Mouse (Mus musculus) cerebellum, adult 18-20 months (tissue): ENCODE data around the gene Lgals3bp.
"Not testable (repeated sequence)": the region's sequence is repeated elsewhere in the genome, so short reads cannot be mapped to it uniquely, and the experiment has no call there.

Source experiments
- DNase-seq, 2 experiments: peaks; one replicate each; pipeline ENCODE4 v3.0.0; 2021

The Lgals3bp gene

DNA sequence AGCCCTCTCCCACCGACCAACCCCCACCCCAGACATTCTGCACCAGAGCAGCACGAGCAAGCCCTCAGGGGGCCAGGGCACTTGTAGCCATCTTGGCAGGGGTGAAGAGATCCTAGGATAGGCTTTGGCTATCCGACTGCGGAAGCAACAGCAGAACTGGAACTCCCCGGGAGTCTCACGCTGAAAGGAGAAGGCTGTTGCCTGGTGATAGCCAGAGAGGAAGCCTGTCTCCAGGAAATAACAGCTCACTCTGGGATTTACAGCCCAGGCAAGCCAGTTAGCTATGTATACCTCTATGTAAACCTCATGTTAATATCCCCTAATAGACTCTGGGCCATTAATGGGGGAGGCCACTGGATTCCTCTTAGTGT, 1.3 kb downstream of the Lgals3bp start:
- peak in 1 of 2 experiments; percentile 5 for DNase-seq

DNA sequence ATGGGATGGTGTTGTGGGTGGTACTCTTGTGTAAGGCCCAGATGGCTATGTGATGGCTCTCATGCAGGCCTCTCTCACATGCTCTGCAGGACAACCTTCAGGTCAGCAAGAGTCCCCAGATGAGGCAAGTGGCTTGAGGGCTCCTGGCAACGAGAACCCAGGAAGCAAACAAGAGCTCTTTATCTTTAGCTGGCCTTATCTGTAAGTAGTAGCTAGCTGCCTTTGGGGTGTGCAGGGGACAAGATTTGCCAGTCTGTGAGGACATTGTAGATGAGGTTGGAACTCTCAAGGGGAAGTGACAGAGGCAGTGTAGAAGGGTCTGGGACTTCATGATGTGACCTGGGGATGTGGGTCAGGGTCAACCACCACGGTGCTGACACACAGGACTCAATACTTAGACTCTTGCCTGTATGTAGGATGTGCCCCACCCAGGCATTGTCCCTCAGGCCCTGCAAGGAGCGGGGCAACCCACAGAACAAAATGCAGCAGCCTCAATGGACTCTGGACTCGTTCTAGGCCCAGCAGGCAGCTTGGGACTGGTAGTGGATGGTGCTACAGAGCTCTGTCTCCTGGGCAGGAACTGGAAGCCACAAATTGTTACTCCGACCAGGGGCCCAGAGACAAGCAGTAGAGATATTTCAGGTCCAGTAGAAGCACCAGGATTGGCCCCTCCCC, 1.9 kb downstream of the Lgals3bp start:
- peak in 1 of 2 experiments; percentile 3 for DNase-seq

DNA sequence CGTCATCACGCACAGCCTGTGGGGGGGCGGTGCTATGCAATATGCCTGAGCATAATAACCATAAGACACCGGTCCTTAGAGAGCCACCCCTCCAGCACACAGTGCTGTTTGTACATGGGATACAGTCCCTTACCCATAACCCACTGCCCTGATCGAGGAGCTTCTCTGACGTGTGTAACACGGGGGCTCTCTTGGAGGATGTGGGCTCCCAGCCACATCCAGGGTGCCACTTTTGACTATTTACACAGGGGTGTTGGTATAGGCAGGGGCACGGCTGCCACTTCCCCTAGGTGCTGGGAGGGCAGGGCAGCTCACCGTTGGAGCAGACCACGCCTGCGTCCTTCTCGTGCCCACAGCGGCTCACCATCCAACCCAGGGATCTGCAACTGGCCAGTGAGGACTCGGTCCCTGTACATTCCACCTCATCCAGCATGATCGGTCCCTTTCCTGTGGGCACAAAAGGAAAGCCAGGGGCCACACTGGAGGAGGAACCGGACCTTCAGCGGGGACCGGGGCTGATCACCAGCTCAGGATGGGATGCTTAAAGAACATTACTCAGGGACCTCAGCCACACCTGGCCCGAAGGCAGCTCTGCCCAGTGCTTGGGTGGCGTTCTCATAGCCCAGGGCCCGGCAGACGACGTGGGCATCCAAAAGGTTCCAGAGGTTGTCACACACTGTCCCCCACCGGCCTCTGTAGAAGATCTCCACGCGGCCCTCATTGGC, 3.9 kb downstream of the Lgals3bp start:
- DNase-seq: no peak

DNA sequence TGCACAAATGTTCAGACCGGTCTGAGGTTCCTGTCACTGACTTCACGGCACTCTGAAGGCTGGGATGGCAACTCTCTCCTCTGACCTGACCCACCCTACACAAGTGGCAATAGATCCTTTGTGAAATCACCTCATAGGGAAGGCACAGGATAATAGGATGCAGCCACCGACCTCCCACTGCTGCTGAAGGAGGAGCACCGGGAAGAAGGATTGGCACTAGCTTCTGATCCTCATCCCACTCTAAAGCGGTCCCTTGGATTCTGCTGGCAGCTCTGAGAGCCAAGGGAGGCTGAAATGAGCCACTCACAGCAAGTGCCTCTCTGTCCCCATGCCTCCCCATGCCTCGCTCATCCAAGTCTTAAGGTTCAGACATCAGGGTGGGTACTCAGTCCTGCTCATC, 7.4 kb downstream of the Lgals3bp start:
- no peak for DNase-seq

DNA sequence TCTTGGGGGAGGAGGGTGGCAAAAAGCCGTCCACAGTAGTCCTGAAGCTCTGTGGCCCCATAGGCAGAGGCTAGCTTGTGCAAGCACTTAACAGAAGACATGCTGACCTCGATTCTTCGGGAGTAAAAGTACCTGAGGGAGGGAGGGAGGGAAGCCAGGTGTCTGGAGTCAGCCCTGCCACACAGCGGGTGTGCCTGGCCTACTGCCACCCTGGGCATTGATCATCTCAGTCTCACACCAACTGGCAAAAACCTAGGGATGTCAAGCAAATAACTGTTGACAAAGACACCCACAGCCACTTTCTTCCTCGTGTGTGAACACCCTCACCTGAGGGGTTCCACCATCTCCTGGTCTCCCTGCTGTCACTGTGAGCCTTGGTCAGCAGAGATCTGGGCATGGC, 7.9 kb downstream of the Lgals3bp start:
- peak; percentile 56 to 59 for DNase-seq

DNA sequence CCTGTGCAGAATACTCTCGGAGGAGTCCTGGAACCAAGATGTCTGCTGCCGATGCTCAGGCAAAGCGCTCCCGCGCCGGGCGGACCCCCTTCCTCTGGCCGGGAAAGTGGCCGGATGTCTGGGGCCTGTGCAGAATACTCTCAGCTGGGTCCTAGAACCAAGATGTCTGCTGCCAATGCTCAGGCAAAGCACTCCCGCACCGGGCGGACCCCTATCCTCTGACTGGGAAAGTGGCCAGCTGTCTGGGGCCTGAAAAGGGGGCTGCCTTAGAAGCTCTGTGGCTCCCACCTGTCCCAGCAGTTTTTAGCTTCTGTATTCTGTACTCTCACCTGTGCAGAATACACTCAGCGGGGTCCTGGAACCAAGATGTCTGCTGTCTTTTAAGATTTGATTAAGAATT, 14.1 kb downstream of the Lgals3bp start:
- DNase-seq: not testable (repeated sequence)

DNA sequence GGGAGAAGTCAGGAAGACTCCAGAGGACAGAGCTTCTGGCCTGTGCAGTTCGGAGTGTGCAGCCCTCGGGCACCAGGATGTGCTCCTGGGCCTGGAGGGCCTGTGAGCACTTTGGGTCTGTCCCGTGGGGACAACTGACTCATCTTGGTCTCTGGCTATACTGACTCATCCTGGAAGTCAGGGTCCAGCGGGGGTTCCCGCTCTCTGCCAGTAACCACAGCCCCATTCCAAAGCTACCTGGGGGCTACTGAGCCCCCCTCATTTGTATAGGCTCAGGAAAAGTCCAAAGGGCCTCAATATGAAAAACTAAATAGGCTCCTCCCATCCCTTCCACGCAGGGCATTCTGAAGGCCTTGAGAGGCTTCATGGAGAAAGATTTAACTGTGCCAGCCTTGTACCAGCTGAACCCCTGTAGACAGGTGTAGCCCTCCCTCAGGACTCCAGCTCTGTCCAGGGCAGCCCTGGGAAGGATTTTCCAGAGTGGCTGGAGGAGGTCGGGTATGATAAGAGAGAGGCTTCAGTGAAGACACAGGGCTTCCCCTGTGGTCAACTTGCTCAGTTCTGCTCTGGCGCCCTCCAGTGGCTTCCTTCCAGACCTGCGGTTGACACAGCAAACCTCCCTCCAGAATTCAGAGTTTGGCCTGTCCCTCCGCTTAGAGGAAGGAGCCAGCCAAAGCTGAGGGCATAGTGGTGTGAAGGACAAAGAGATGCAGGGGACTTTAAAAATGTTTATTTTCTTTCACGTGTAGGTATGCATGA, 22.5 kb downstream of the Lgals3bp start:
- DNase-seq: peak; percentile 85 to 89

DNA sequence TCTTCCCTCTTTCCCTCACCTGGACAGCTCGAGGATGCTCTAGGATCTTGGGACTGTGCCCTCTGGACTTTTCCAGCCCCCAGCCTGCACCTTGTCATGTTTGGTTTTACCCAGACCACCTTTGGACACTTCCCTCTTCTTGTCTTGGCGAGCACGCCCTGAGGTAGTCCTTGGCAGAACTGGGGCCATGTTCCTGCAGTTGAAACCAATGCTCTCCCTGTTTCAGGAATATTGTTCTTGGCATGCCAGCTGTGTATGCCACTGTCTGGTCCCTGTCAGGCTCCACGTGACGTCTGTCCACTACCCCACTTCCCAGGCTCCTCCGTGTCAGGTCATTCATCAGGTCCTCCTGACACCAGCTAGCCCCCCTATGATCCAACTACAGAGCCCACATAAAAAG, 23.2 kb downstream of the Lgals3bp start:
- DNase-seq: no peak

DNA sequence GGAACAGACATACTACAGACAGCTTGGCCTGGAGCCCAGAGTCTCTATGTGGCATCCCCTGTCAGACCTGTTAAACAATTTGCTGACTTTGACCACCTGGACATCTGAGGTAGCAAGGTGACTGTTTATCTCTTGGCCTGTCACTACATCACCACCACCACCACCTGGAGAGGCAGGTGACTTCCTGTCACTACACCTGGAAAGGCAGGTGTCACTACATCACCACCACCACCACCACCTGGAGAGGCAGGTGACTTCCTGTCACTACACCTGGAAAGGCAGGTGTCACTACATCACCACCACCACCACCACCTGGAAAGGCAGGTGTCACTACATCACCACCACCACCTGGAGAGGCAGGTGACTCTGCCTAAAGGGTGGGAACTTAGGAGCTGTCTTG, 25.6 kb downstream of the Lgals3bp start:
- DNase-seq: not testable (repeated sequence)

DNA sequence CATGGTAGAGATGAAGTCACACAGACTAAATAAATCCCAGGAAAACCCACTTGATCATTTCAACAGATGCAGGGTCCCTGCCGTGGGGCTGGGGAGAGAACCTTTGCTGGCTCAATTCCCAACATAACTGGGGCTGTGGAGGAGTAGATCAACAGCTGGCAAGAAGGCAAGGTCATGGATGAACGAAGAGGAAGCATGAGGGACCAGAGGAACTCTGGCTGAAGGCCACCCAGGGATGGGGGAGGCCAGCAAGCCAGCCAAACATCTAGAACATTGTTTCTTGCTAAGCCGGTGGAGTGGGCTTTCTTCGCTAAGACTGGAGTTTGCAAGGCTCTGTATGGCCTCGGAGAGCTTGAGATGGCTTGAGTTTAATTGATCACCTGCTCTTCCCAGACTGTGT, 26.0 kb downstream of the Lgals3bp start:
- DNase-seq: no peak

DNA sequence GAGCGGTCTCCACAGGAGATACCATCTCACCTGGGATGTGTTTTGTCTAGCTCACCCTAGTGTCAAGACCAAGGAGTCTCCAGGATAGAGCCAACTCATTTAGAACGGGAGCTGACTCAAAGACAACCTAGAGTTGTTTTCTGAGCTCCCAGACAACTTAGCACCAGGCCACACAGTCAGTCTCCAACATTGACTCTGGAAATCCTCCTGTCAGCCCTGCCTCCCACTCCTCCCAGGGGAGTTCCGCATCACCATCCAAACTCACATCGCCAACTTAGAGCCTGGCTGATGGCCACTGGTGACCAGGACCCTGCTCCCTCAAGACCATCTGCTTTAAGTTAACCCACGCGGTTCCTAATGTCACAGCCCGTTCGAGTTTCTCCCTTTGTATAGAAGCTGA, 26.4 kb downstream of the Lgals3bp start:
- no peak for DNase-seq

DNA sequence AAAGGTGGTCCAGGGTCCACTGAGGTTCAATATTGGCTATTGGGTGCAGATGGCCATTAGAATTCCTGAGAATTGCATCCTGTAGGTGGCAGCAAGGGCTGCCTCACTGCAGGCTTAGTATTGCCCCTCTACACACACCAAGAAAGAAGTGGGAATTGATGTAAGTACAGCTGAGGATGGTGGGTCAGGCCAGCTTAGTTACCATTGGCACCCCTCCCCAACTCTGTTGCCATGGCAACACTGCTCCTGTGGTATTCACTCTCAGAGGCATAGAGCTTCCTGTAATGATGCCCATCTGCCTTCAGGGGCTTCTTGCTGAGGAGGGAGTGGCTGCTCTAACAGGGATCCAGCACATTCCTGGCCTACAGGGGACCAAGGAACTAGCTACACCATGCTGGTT, 26.9 kb downstream of the Lgals3bp start:
- no peak for DNase-seq

DNA sequence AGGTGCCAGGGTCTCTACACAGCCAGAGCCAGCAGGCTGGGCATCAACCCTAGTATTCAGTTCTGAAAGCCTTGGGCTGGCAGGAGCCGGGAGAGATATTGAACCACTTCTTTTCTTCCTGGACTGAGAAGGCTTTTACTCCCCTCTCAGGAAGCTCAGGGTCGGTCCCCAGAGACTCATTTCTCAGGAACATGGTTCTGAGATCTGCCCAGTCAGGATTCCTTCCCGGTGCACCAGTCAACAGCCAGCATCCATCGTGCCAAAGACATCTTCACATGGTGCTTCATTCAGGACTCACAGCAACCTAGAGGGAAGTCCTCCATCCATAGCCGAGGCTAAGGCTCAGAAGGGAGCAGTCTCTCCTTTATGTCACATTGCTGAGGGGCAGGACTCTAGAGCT, 27.4 kb downstream of the Lgals3bp start:
- DNase-seq: no peak

DNA sequence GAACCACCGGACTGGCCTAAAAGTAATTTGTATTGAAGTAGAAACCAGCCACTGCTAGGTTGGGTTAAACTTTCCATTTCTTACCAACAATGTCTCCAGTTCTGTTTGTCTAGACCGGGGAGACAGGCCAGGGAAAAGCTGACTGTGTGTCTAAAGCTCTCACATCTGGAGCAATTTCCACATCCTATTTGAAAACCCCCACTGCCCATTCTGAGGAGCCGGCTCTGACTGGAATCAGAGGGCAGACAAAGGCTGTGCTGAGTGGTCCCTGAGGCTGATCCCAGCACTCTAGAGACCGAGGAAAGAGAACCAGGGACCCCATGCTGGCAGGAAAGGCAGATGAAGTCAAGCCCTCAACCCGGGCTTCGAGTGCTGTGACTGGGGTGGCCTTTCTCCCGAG, 29.3 kb downstream of the Lgals3bp start:
- no peak for DNase-seq

DNA sequence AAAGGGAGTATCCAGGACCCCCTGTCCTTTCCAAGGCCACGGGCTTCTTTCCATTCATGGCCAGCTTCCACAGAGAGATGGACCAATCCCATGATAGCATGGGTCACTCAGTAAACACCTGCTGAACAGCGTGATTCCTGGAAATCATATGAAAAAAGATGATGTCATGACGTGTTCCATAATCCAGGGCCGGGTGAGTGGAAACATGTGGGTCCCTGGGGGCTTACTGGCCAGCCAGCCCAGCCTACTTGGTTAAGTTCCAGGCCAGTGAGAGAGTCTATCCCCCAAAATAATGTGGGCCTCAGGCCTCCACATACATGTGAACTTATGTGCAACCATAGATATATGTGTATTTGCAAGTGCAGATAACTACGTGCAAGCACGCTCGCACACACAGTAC, 30.0 kb downstream of the Lgals3bp start:
- DNase-seq: no peak

DNA sequence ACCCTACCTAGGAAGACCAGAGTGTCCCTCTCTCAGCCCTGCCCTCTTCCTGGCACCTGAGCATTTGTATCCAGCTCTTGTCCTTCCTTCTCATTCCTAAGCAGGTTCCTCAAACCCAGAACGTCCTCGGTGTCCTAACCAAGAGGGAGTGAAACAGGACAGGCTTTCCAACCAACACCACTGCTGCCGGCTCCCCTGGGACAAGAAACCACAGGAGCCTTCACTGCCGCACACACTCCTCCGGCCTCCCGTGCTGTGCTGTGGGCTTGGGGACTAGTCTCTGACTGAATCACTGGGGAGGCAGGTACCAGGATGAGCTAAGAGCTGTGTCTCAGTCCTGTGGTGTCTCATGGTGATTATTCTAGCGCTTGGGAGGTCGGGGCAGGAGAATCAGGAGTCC, 32.2 kb downstream of the Lgals3bp start:
- no peak for DNase-seq

DNA sequence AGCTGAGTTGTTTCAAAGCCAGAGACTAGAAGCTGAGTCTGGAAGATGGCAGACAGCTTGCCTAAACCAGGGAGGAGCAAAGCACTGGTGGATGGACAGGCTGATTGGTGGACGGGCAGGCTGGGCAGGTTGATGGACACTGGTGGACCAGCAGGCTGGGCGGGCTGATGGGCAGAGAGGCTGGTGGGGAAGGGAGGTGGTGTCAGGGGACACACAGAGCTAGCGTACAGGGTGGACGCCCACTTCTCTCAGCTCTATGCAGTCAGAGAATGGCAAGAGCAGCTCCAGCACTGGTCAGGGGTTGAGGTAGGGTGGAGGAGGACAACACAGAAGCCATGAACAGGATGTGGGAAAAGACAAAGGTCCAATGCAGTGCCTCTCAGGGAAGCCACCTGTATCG, 32.6 kb downstream of the Lgals3bp start:
- DNase-seq: no peak

DNA sequence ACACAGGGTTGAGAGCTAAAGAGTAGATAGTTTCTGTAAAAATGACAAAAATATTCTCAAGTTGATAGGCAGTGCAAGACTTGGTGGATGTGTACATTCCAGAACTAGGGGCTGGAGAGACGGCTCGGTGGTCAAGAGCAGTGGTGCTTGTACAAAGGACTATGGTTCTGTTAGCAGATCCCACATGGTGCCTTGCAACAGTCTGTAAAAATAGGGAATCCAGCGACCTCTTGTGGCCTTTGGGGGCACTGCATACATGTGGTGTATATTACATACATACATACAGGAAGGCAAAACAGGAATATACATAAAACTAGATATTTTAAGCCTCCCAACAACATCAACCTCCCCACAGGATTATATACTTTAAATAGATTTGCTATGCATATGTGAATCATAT, 33.6 kb downstream of the Lgals3bp start:
- no peak for DNase-seq

DNA sequence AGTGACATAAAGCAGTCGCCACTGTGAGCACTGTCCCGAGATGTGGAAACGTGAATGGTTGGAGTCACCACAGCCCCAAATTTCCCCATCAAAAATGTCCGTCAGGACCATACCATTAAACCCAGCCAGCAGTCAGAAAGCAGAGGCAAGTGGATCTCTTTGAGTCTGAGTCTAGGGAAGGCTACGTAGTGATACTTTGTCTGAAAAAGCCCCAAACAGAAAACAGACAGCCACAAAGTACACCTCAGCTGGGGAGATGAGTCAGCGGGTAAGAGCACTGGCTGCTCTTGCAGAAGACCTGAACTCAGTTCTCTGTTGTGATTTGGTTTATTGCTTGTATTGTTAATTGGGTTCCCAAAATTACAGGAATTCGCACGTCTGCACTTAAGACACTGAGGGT, 35.3 kb downstream of the Lgals3bp start:
- no peak for DNase-seq

DNA sequence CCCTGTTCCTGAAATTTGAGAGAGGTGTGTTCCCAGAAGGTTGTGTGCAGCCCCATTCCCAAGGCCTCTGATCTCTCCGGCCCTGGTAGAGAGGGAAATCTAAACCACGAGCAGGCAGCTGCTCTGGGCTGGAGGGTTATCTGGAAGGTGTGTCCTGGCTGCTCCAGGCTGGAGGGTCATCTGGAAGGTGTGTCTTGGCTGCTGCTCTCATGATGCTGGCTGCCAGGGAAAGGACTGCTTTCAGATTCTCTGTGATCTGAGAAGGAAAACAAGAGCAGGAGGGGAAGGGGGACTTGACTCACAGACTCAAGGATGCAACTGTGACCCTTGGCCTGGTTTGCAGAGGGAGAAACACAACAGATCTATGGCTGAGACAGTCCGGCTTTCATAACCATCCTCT, 35.8 kb downstream of the Lgals3bp start:
- no peak for DNase-seq

DNA sequence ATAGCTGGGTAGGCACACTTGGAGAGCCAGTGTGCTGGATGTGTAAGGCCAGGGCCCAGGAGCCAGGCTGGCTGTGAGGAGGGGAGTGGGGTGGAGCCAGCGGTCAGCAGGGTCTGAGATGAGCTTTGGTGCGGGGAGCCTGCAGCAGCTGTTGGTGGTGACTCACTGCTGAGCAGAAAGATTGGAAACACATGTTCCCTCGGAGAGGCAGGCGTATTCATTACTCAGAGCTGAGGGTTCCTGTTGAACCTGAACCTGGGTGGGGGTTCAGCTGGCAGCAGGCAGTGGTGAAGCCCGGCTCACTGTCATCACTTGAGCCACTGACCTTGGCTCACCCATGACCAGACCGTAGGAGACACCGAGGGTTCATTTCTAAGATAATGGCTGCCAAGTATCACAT, 36.7 kb downstream of the Lgals3bp start:
- DNase-seq: no peak

DNA sequence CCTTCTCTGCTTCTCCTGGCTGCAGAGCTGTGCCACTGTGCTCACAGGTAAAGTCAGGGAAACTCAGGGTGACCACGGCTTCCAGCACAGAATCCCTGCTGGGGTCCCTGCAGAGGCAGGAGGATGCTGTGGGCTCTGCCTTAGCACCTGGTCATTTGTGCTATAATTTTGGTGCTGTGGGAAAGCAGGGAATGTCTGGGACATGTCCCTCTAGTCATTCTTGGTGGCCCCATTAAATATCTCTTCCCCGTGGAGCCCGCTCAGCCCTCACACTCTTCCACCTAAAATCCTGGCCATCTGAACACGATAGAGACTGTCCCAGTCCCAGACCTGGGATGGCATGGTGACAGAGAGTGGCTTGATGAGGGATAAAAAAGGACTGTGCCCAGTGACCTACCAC, 37.9 kb downstream of the Lgals3bp start:
- DNase-seq: no peak

DNA sequence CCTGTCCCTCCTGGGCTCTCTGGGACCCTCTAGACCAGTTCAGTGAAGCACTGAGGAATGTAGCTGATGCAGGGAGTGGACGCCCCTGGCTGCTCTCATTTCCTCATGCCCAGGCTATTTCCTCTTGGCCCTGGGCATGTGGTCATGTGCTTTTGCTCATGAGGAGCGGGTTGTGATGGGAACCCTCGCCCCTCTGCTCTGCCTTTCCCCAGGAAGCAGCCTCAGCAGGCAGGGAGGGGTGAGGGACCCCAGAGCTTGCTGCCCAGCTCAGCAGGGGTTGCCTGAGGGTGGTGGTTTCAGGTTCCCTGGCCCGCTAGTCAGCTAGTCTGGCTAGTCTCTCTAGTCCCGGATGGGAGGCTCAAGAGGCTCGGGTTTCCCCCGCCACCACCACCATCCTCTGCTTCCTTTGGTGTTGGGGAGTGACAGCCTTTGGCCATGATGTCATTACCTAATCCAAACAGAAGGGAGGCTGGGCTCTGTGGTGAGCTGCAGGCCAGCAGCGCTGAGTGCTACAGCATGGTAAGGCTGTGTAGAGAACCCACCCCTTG, 38.8 kb downstream of the Lgals3bp start:
- no peak for DNase-seq

DNA sequence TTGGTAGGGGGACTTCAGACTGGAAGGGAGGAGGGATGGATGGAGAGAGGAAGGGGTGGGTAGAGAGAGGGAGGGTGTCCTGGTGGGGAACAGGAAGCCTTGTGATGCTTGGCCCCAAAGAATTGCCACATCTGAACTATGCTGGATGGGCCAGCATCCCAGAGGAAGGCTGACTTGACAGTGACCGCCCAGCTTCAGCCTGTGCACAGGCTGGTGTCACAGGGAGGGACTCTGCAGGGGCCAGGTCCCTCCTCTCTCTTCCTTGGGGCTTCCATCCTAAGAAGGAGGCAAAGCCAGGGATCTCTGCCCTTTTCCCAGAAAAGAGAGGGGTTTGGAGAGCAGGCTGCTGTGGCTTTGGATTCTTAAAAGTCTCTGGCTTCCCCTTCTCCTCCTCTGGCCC, 39.4 kb downstream of the Lgals3bp start:
- DNase-seq: no peak
